Mouse (Mus musculus): ENCODE data around the gene Armh2.
A peak's percentile ranks its signal among the peaks of the same experiment; 100 is the strongest.

Gene Armh2

GRCm38 (mm10) chr13:24741028-24741427, at the start of gene Armh2:
TSS of gene Armh2 (plus strand) at chr13:24741232.
- no peak for DNase-seq (ENCODE audit: low spot score in 2 of 2)

- no peak for DNase-seq (ENCODE audit: low spot score in 2 of 2)
Measured at GRCm38 (mm10) chr13:24693312-24693711, 47.7 kb upstream of the Armh2 start.

- DNase-seq (ENCODE audit: low spot score in 2 of 2), result no peak
Measured at GRCm38 (mm10) chr13:24698746-24699145, 42.3 kb upstream of the Armh2 start.

GRCm38 (mm10) chr13:24702128-24702527, 38.9 kb upstream of the Armh2 start:
- DNase-seq (ENCODE audit: low spot score in 2 of 2), result no peak

GRCm38 (mm10) chr13:24709656-24710396, 31.2 kb upstream of the Armh2 start:
- DNase-seq (ENCODE audit: low spot score in 2 of 2), result no peak

GRCm38 (mm10) chr13:24710968-24711367, 30.1 kb upstream of the Armh2 start:
- DNase-seq (ENCODE audit: low spot score in 2 of 2), result no peak

GRCm38 (mm10) chr13:24712581-24713130, 28.4 kb upstream of the Armh2 start:
- no peak for DNase-seq (ENCODE audit: low spot score in 2 of 2)

- peak; percentile 58 to 66 for DNase-seq (ENCODE audit: low spot score in 2 of 2)
Measured at GRCm38 (mm10) chr13:24713434-24714000, 27.5 kb upstream of the Armh2 start.

GRCm38 (mm10) chr13:24714360-24714885, 26.6 kb upstream of the Armh2 start:
- DNase-seq (ENCODE audit: low spot score in 2 of 2), result no peak

- no peak for DNase-seq (ENCODE audit: low spot score in 2 of 2)
Measured at GRCm38 (mm10) chr13:24715601-24716000, 25.4 kb upstream of the Armh2 start.

- DNase-seq (ENCODE audit: low spot score in 2 of 2), result no peak
Measured at GRCm38 (mm10) chr13:24716441-24716840, 24.6 kb upstream of the Armh2 start.

GRCm38 (mm10) chr13:24717677-24718076, 23.4 kb upstream of the Armh2 start:
- no peak for DNase-seq (ENCODE audit: low spot score in 2 of 2)

- no peak for DNase-seq (ENCODE audit: low spot score in 2 of 2)
Measured at GRCm38 (mm10) chr13:24721502-24721901, 19.5 kb upstream of the Armh2 start.

GRCm38 (mm10) chr13:24723699-24724394, 17.2 kb upstream of the Armh2 start:
- DNase-seq (ENCODE audit: low spot score in 2 of 2), result no peak

- no peak for DNase-seq (ENCODE audit: low spot score in 2 of 2)
Measured at GRCm38 (mm10) chr13:24724395-24724759, 16.7 kb upstream of the Armh2 start.

- no peak for DNase-seq (ENCODE audit: low spot score in 2 of 2)
Measured at GRCm38 (mm10) chr13:24729128-24729527, 11.9 kb upstream of the Armh2 start.

- DNase-seq (ENCODE audit: low spot score in 2 of 2), result no peak
Measured at GRCm38 (mm10) chr13:24734502-24734901, 6.5 kb upstream of the Armh2 start.

- DNase-seq (ENCODE audit: low spot score in 2 of 2), result no peak
Measured at GRCm38 (mm10) chr13:24735608-24736131, 5.4 kb upstream of the Armh2 start.

GRCm38 (mm10) chr13:24747823-24748222, 6.8 kb downstream of the Armh2 start:
- DNase-seq (ENCODE audit: low spot score in 2 of 2), result no peak

GRCm38 (mm10) chr13:24750807-24751206, 9.8 kb downstream of the Armh2 start:
- DNase-seq (ENCODE audit: low spot score in 2 of 2), result no peak

- DNase-seq (ENCODE audit: low spot score in 2 of 2), result no peak
Measured at GRCm38 (mm10) chr13:24751396-24751795, 10.4 kb downstream of the Armh2 start.

- DNase-seq (ENCODE audit: low spot score in 2 of 2), result no peak
Measured at GRCm38 (mm10) chr13:24756756-24757155, 15.7 kb downstream of the Armh2 start.

Measured in spleen, postnatal 14 days (tissue).